Mouse (Mus musculus): ENCODE measurements at regions not wholly inside any gene's neighbourhood (a gene's known extent, or its start where the extent isn't known, plus 50 kb on each side); places are given as distances from the start of the nearest gene placed in this dataset.

DNA sequence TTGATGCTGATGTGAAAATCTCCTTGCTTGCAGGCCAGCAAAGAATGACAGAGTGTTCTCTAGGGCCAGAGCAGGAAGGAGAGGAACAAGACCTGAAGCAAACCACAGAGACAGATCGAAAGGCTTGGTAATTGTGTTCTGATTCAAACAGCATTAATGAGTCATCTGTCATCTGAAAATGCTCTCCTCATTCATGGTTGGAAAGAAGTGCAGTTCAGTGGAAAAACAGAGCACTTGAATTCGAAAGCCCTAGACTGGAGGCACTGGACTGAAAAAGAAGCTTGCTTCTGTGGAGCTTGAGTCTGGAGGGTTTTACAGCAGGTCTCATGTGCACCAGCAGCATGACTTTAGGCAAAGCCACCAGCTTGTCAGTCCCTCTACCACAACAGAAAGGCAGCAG lies 374.3 kb upstream of the B430305J03Rik start:
- ATAC-seq (ENCODE audit: low FRiP score, low read depth), result no peak

DNA sequence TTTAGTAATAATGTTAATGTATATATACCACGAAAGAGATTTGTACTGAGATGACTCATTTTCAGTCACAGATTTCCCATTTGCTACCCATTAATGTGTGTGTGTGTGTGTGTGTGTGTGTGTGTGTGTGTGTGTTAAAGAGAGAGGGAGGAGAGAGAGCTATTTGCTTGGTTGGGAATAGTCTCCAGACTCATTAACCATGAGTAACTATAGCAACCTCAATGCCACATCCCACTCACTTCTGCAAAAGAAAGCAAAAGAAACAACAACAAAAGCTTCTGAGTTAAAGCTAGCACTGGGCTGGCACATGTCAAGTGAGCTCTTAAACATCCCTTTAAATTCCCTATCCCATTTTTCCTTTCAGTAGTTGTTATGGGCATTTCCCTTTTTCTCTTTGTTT lies 372.8 kb upstream of the B430305J03Rik start:
- Histone ChIP-seq H3K27me3 (replicated peaks) (no peaks in the 10 kb centered on the region), H3K4me2 (replicated peaks) (no peak overlapping the region), H3K4me3 (no peak overlapping the region), H3K9me3 (no peaks in the 10 kb centered on the region), H3K27ac (no peak overlapping the region), H3K36me3 (no peaks in the 10 kb centered on the region), H3K9ac (no peak overlapping the region), H3K4me1 (no peaks in the 10 kb centered on the region)
- 0 out of 2 replicates have a peak, but pooled peaks have one; percentile 48 for ATAC-seq (ENCODE audit: low FRiP score, low read depth)
- 74% methylated on average over 1 of the region's 1 CpGs for WGBS

More for the DNA sequence above, 374.3 kb upstream of the B430305J03Rik start:
- 56% methylated on average over 2 of the region's 2 CpGs for WGBS
- no peaks in the 10 kb centered on the region for H3K4me1 ChIP-seq
- no peak overlapping the region for H3K4me3 ChIP-seq
- no peak overlapping the region for H3K27ac ChIP-seq
- H3K9me3 ChIP-seq, result no peaks in the 10 kb centered on the region
- H3K9ac ChIP-seq, result no peak overlapping the region
- no peak overlapping the region for H3K4me2 ChIP-seq (replicated peaks)
- H3K27me3 ChIP-seq (replicated peaks), result no peaks in the 10 kb centered on the region
- no peaks in the 10 kb centered on the region for H3K36me3 ChIP-seq

DNA sequence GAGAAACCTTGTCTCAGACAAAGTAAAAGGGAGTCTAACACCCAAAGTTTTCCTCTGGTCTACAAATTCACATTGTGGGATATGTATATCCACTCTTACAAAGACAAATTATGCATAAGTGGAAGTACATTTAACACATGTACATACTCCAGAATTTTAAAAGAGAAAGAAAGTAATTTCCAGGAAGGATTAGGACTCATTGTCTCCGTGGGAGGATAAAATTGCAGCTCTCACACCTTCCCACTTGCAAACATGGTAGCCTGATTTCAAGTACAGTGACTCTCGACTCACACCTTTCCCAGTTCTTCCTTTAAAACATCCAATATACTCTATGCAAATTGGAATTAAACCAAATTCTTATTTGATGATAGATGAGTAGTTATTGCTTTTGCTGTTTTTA lies 351.0 kb upstream of the B430305J03Rik start:
- no peaks in the 10 kb centered on the region for H3K27me3 ChIP-seq (replicated peaks)
- 75% methylated on average over 2 of the region's 2 CpGs for WGBS
- no peak overlapping the region for H3K4me2 ChIP-seq (replicated peaks)
- H3K9ac ChIP-seq, result no peak overlapping the region
- ATAC-seq (ENCODE audit: low FRiP score, low read depth), result no peak
- H3K4me3 ChIP-seq, result no peak overlapping the region
- no peaks in the 10 kb centered on the region for H3K9me3 ChIP-seq
- H3K27ac ChIP-seq, result no peak overlapping the region
- H3K4me1 ChIP-seq, result no peaks in the 10 kb centered on the region
- no peaks in the 10 kb centered on the region for H3K36me3 ChIP-seq

DNA sequence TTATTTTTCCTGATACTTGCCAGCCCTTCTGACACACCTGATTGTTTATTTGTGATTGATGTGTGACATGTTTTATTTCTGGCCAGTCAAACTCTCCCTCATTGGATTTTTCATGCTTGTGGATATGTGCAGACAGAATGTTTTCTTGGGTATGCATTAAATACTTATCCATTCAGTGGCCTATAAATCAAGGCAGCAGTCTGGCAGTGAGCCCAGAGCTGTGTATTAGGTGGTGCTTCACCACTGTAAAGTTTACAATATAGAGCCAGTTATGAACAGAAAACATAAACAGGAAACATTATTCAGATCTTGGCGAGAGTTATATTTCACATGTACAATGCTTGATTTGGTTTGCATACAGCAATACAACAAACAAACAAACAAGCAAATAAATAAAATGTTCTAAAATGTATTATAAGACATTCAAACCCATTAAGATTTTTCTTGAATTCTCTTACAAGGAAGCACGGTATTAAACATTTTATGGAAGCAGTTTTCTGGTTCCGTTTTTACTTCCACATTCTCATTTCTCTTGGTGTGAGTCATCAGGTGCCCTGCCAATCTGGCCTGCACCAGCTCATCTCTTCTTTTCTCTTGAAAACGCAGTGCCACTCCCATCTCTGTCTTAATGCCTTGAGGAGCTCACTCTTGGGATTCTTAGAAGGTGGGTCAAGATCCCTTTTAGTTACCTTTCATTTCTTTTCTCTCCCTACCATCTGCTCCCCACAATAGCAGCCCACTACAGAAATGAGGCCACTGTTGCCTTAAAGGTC lies 322.4 kb upstream of the B430305J03Rik start:
- no peaks in the 10 kb centered on the region for H3K27me3 ChIP-seq (replicated peaks)
- 76% methylated on average over 4 of the region's 4 CpGs for WGBS
- H3K4me1 ChIP-seq, result no peaks in the 10 kb centered on the region
- H3K9me3 ChIP-seq, result no peaks in the 10 kb centered on the region
- H3K27ac ChIP-seq, result no peak overlapping the region
- H3K36me3 ChIP-seq, result no peaks in the 10 kb centered on the region
- no peak overlapping the region for H3K4me3 ChIP-seq
- no peak overlapping the region for H3K4me2 ChIP-seq (replicated peaks)
- ATAC-seq (ENCODE audit: low FRiP score, low read depth), result 0 out of 2 replicates have a peak, but pooled peaks have one; percentile 44
- no peak overlapping the region for H3K9ac ChIP-seq

DNA sequence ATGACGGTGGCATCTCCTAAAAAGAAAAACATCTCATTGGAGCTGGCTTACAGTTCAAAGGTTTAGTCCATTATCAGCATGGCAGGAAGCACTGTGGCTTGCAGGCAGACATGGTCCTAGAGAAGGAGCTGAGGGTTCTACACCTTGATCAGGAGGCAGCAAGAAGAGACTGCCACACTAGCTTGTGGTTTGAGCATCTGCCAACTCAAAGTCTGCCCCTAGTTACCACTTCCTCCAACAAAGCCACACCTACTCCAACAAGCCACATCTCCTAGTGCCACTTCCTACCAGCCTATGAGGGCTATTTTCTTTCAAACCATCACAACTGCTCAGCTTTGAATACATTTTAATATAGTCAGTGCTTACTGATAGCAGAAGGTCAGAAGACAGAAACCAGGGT lies 305.1 kb upstream of the B430305J03Rik start:
- Histone ChIP-seq H3K27me3 (replicated peaks) (no peaks in the 10 kb centered on the region), H3K4me3 (no peak overlapping the region), H3K4me2 (replicated peaks) (no peak overlapping the region), H3K4me1 (no peaks in the 10 kb centered on the region), H3K27ac (no peak overlapping the region), H3K36me3 (no peaks in the 10 kb centered on the region), H3K9ac (no peak overlapping the region), H3K9me3 (no peaks in the 10 kb centered on the region)
- ATAC-seq (ENCODE audit: low FRiP score, low read depth), result no peak
- WGBS, result 98% methylated on average over 1 of the region's 1 CpGs

DNA sequence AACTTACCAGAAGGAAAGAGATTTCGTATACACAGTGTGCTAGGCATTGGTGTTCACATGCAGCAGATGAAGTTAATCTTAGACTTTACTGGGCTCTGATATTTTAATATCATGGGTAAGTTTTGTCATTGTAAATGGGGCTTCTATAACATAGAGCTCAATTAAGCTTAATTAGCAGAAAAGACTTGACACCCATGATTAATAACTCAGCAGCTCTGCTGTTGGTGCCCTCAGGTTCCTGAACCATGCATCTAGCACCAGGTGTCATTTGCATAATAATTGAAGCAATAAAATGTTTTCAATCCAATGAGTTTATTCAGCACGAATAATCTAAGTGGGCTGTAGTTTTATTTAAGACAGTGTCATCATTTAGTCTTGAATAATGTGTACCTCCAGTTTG lies 290.4 kb upstream of the B430305J03Rik start:
- no peak overlapping the region for H3K4me3 ChIP-seq
- H3K9ac ChIP-seq, result no peak overlapping the region
- no peak overlapping the region for H3K4me2 ChIP-seq (replicated peaks)
- no peaks in the 10 kb centered on the region for H3K4me1 ChIP-seq
- H3K36me3 ChIP-seq, result no peaks in the 10 kb centered on the region
- H3K27me3 ChIP-seq (replicated peaks), result no peaks in the 10 kb centered on the region
- WGBS, result 49% methylated on average over 2 of the region's 2 CpGs
- ATAC-seq (ENCODE audit: low FRiP score, low read depth), result peak; percentile 74; the same call in 1 of the 2 replicates
- H3K27ac ChIP-seq, result no peak overlapping the region
- no peaks in the 10 kb centered on the region for H3K9me3 ChIP-seq

DNA sequence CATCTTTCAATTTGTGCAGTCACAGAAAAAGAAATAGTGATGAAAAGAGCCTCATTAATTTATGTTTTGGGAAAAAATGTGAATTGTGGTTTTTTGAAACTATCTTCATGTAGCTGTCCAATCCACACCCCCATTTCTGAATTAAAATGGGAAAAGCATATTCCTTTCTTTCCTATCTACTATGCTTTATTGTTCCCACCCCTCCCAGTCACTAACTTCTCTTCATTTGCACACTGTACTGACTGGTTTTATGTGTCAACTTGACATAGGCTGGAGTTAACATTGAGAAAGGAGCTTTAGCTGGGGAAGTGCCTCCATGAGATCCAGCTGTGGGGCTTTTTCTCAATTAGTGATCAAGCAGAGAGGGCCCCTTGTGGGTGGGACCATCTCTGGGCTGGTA lies 262.8 kb upstream of the B430305J03Rik start:
- Histone ChIP-seq H3K4me1 (no peaks in the 10 kb centered on the region), H3K4me2 (replicated peaks) (no peak overlapping the region), H3K9ac (no peak overlapping the region), H3K9me3 (peaks cover 3% of the 10 kb centered on the region; the same call in 1 of the 2 replicates), H3K27me3 (replicated peaks) (no peaks in the 10 kb centered on the region), H3K27ac (no peak overlapping the region), H3K36me3 (no peaks in the 10 kb centered on the region), H3K4me3 (no peak overlapping the region)
- no peak for ATAC-seq (ENCODE audit: low FRiP score, low read depth)

DNA sequence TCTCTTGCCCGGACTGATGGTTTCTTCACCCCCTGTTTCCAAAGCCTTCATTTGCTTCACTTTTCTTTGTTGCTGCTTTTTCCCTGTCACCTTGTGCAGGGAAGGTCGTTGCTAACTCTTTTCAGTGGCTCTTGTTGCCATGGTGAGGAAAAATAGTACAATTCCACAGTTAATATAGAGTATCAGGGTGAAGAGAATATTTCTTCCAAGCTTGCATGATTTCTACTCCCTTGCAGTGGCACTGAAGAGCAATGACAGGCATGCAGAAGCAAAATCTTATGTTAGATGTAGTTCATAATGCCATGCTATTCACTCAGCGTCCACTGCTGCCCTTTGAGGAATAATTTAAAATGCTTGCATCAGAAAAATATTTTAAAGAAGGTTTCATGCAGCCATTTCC lies 262.3 kb upstream of the B430305J03Rik start:
- Histone ChIP-seq H3K27ac (no peak overlapping the region), H3K9me3 (peaks cover 3% of the 10 kb centered on the region; the same call in 1 of the 2 replicates), H3K9ac (no peak overlapping the region), H3K4me3 (no peak overlapping the region), H3K27me3 (replicated peaks) (no peaks in the 10 kb centered on the region), H3K4me1 (no peaks in the 10 kb centered on the region), H3K36me3 (no peaks in the 10 kb centered on the region), H3K4me2 (replicated peaks) (no peak overlapping the region)
- WGBS, result 51% methylated on average over 3 of the region's 3 CpGs
- no peak for ATAC-seq (ENCODE audit: low FRiP score, low read depth)

DNA sequence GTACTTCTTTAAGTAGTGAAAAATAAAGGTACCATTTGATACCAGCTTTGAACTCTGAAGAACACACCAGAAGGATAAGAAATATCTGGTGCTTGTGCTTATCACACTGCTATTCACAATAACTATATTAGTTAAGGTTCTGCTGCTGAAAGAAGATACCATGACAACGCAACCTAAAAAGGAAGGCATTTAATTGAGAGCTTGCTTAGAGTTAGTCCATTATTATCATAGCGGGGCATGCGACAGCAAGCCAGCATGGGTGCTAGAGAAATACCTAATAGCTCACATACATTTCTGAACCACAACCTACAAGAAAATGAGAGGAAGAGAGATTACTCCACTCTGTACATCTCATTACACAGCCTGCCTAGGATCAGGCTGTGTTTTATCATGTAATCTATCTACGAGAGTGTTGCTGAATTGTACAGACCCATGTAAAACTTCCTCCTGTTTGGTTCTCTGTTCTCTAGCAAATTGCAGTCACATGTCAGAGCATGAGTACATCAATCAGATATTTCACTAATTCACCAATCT lies 258.3 kb upstream of the B430305J03Rik start:
- no peak overlapping the region for H3K4me3 ChIP-seq
- no peaks in the 10 kb centered on the region for H3K4me1 ChIP-seq
- H3K27ac ChIP-seq, result no peak overlapping the region
- ATAC-seq (ENCODE audit: low FRiP score, low read depth), result 0 out of 2 replicates have a peak, but pooled peaks have one; percentile 29
- no peak overlapping the region for H3K9ac ChIP-seq
- H3K27me3 ChIP-seq (replicated peaks), result no peaks in the 10 kb centered on the region
- no peak overlapping the region for H3K4me2 ChIP-seq (replicated peaks)
- peaks cover 3% of the 10 kb centered on the region; the same call in 1 of the 2 replicates for H3K9me3 ChIP-seq
- H3K36me3 ChIP-seq, result no peaks in the 10 kb centered on the region
- 45% methylated on average over 4 of the region's 4 CpGs for WGBS

DNA sequence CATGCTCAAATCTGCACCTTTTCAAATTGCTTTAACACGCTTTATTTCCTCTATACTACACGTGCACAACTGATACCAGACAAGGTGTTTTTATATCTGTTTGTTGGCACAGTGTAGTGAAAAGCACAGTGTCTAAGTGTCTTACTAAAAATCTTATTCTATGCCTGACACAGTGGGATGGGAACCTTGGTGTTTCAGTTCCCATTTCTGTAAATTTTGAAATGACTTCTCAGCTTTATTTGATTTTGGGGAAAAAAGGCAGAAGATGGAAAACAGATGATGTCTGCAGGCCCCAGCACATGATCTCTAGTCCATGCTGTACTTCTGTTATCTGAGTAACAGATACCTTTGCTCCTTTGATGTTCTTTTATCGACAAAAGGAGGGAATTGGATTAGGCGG lies 239.7 kb upstream of the B430305J03Rik start:
- Histone ChIP-seq H3K4me1 (no peaks in the 10 kb centered on the region), H3K4me3 (no peak overlapping the region), H3K27ac (no peak overlapping the region), H3K9me3 (no peaks in the 10 kb centered on the region), H3K9ac (no peak overlapping the region), H3K36me3 (no peaks in the 10 kb centered on the region), H3K27me3 (replicated peaks) (no peaks in the 10 kb centered on the region), H3K4me2 (replicated peaks) (no peak overlapping the region)
- no peak for ATAC-seq (ENCODE audit: low FRiP score, low read depth)
- 86% methylated on average over 4 of the region's 4 CpGs for WGBS

DNA sequence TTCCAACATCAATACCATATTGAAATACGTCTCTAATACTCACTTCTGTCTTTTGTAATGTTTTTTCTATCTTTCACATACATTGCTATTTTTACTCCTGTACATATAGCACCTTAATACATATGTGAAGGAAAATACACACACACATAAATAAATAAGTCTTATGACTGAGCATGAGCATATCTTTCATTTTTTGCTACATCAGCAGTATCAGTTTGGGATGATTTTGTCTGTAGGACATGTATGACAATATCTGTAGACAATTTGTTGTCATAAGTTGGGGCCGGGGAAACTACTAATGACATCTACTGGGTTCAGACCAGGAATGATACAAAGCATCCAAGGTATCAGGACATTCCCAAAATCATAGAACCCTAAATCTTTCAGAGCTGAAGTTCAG lies 237.1 kb upstream of the B430305J03Rik start:
- Histone ChIP-seq H3K36me3 (no peaks in the 10 kb centered on the region), H3K4me2 (replicated peaks) (no peak overlapping the region), H3K4me3 (no peak overlapping the region), H3K27me3 (replicated peaks) (no peaks in the 10 kb centered on the region), H3K9ac (no peak overlapping the region), H3K4me1 (no peaks in the 10 kb centered on the region), H3K27ac (no peak overlapping the region), H3K9me3 (no peaks in the 10 kb centered on the region)
- 87% methylated on average over 2 of the region's 2 CpGs for WGBS
- ATAC-seq (ENCODE audit: low FRiP score, low read depth), result no peak

DNA sequence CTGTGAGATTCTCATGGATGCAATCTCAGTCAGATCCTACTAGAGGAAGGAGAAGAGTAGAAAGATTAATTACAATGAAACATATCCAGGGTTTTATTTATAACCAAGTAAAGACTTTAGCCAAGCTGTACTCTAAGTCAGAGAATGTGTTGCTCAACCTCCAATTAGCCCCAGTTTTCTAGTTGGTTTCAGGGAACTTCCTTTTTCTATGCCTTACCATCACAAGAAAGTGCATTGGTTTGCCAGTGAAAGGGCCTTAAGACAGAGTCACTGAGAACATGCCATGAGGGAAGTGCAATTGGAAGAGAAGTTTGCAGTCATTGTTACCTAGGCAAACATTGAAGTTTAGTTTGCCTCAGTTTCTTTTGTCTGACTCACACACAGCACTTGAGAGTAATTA lies 229.8 kb upstream of the B430305J03Rik start:
- H3K4me3 ChIP-seq, result no peak overlapping the region
- no peak overlapping the region for H3K27ac ChIP-seq
- no peaks in the 10 kb centered on the region for H3K4me1 ChIP-seq
- H3K36me3 ChIP-seq, result no peaks in the 10 kb centered on the region
- no peak overlapping the region for H3K9ac ChIP-seq
- ATAC-seq (ENCODE audit: low FRiP score, low read depth), result no peak
- no peaks in the 10 kb centered on the region for H3K27me3 ChIP-seq (replicated peaks)
- H3K4me2 ChIP-seq (replicated peaks), result no peak overlapping the region
- no peaks in the 10 kb centered on the region for H3K9me3 ChIP-seq

DNA sequence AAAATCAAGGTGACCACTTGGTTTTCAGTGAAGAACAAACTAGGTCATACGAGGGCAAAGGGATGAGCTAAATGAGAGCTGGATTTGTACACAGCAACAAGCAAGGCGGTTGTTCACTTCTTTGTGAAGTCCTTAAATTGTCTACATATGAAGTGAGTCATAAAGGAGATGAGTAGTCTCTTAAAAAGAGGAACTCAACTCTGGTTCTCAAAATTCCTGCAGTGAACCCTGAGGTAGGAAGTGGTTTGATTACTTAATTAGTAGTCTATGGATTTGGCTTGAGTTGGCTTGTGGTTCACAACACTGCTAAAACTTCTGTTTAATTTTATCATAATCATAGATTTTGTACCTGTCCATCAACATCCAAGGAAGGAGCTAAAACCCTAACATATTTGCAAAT lies 226.6 kb upstream of the B430305J03Rik start:
- H3K27ac ChIP-seq, result no peak overlapping the region
- H3K9me3 ChIP-seq, result no peaks in the 10 kb centered on the region
- ATAC-seq (ENCODE audit: low FRiP score, low read depth), result no peak
- WGBS, result 85% methylated on average over 2 of the region's 2 CpGs
- no peak overlapping the region for H3K4me3 ChIP-seq
- H3K36me3 ChIP-seq, result no peaks in the 10 kb centered on the region
- H3K27me3 ChIP-seq (replicated peaks), result no peaks in the 10 kb centered on the region
- no peaks in the 10 kb centered on the region for H3K4me1 ChIP-seq
- H3K9ac ChIP-seq, result no peak overlapping the region
- no peak overlapping the region for H3K4me2 ChIP-seq (replicated peaks)

Data from neural tube, embryonic 12.5 days (tissue).